Mouse (Mus musculus) cerebellum, adult 2 months (tissue): ENCODE results near the gene Gtpbp3.

Source experiments
- CTCF ChIP-seq: fragments of 200-500 bp; IDR thresholded peaks from 2 replicates; pipeline ENCODE4 v1.5.1; 2011; ENCODE audit warnings: low read depth, mild to moderate bottlenecking, control low read depth, low read length, moderate library complexity, borderline replicate concordance; ENCODE audit not compliant: insufficient read depth
- POLR2A ChIP-seq: fragments of 200-500 bp; IDR thresholded peaks from 2 replicates; pipeline ENCODE4 v1.6.1; 2011; ENCODE audit warnings: low read length, control low read depth, borderline replicate concordance; ENCODE audit not compliant: insufficient read depth

GRCm38 (mm10) chr8:71460716-71461115 is 27.2 kb upstream of the Gtpbp3 start:
- TF ChIP-seq CTCF (no peak), POLR2A (no peak)
